Mouse (Mus musculus): ENCODE measurements at regions not wholly inside any gene's neighbourhood (a gene's known extent, or its start where the extent isn't known, plus 50 kb on each side); places are given as distances from the start of the nearest gene placed in this dataset.
A peak's percentile ranks its signal among the peaks of the same experiment; 100 is the strongest.

- intact Hi-C loops (cut with DNase I), result loop anchor here (5.0 to 10.0 kb wide), 2 partner anchors 283 to 504 kb away; no protein-coding TSS in a partner anchor
- DNase-seq, result peak; percentile 60 to 66
Measured at GRCm38 (mm10) chr3:14381421-14381992, 99.0 kb upstream of the Slc7a12 start.

DNA sequence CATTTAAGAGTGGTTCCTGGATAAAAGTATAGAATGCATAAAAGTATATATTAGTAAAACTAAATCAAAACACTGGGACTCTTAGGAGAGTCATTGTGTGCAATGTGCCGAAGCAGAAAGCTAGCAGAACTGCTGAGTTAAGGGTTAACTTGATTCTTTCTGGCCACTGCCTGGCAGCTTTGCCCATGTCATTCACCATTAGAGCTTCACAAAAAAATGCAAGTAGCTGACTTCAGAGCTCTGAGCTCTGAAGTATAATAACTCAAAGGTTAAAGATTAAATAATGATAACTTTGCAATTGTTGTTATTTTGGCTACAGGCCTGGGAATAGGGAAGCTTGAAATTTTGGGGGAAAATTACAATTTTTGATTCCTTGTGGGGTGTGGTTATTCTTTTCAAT, 89.8 kb upstream of the Slc7a12 start:
- intact Hi-C loops (cut with DNase I), result no loop called here
- DNase-seq, result no peak

- DNase-seq, result no peak
- intact Hi-C loops (cut with DNase I), result no loop called here
Measured at GRCm38 (mm10) chr3:14398676-14399075, 81.8 kb upstream of the Slc7a12 start.

DNA sequence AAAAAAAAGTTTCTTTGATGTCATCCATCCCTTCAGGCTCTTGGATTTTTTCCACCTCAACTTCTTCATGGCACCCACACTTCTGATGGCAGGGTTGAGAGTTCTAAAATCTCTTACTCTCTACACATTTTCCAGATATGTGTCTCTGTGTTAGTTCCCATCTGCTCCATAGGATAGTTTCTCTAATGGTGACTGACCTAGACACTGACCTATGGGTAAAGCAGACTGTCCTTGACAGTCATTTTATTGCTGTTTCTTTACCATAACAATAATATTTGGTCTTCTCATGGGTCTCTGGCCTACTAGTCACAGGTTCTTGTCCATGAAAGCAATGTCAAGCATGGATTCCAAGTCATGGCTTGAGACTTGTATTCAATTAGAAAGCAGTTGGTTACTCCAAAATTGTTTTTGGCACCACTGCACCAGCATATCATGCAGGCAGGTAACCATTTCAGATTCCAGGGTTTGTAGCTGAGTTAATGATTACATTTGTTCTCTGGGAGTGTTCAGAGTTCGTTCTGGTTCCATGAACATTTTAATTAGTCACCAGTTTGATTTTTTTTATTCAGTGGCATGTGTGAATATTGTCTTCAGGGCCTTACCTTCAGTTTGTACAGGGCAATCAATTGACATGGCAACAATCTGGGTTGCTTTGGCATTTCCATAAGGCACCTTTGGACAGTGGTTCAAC, 71.9 kb upstream of the Slc7a12 start:
- no peak for DNase-seq
- intact Hi-C loops (cut with DNase I), result no loop called here

Data from heart, postnatal 14 days (tissue).